11 mouse cellular contexts compared by ENCODE assay signal in the genomic region with DNA sequence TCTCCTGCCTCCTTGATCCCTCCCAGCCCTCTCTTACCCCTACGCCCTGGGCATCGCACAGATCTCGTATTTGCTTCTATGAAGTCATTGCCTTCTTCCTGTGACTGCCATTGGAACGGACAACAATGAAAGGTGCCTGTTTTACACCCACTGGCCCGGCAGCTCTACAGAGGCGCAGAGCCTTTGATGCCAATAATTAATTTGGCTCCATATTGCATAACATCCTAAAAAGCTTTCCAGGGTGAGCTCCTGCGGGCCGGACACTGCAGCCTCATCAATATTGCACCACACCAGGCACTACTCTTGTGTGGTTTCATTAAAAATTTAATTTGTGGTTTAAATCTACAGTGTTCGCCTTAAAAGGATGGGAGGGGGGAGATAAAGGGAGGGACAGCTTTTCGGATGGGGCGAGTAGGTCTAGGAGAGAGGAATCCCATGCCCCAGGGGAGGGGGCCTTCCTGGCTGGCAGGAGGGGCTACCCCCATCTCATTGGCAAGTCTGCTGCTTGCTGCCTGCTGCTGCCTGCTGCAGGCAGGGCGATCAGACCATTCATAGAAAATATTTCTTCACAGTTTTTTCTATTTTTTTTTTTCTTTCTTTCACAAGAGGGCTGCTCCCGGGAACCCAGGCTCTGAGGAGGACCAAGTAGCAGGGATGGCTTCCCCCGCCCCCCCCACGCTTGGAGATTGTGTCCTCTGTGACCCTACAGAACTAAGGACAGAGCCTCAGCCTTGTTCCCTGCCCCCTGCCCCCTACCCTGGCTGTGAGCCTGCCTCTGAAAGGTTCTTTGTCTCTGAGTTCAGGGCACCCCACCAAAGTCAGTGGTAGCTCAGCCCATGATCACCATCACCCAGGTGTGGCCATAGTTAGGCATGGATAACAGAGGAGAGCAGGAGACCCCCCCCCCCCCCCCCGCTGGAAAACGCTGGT. TPM values are rescaled to one million over a fixed set of nuclear protein-coding genes. Genes with fewer than 3 reads are reported as not detected.
DNase-seq lines count a peak whose midpoint lies in the region; ATAC-seq and TF ChIP-seq lines count a peak whose summit lies in the region.
"Had no signal": no experiment of that assay in that cellular context is flagged by ENCODE, and none has a peak within 500 bp of the region (broad histone marks: within the 10 kb centered on the region; RNA-seq: fewer than 3 reads in every experiment).

No protein-coding gene starts in this region.

- 0 out of 2 replicates have a peak overlapping the region, but pooled peaks have one; percentile 8 for H3K4me2 ChIP-seq in kidney, embryonic 14.5 days (replicated peaks; ENCODE audit: low read depth, low read length)
- H3K4me2 ChIP-seq in hindbrain, postnatal 0 days (ENCODE audit: low read depth, low read length), result 0 out of 2 replicates have a peak overlapping the region, but pooled peaks have one; percentile 18
- H3K4me2 ChIP-seq in neural tube, embryonic 13.5 days, result peak overlapping the region; percentile 30

- no peak for TF ChIP-seq CTCF in hindbrain, postnatal 0 days (IDR thresholded peaks at IDR 0.05; ENCODE audit: low read depth)

- H3K27ac ChIP-seq in kidney, embryonic 14.5 days (ENCODE audit: low read depth, low read length), result no peak overlapping the region
- H3K27ac ChIP-seq in forebrain, embryonic 10.5 days, result peak overlapping the region; percentile 89
- H3K27ac ChIP-seq in hindbrain, postnatal 0 days, result peak overlapping the region; percentile 51
- peak overlapping the region; percentile 94 for H3K27ac ChIP-seq in neural tube, embryonic 13.5 days (replicated peaks)

- H3K36me3 ChIP-seq in kidney, embryonic 14.5 days (ENCODE audit: control insufficient read depth, insufficient read depth, low read length), result no peaks in the 10 kb centered on the region
- no peaks in the 10 kb centered on the region for H3K36me3 ChIP-seq in forebrain, embryonic 10.5 days (replicated peaks)
- H3K36me3 ChIP-seq in hindbrain, postnatal 0 days (ENCODE audit: insufficient read depth, low read length), result no peaks in the 10 kb centered on the region
- H3K36me3 ChIP-seq in neural tube, embryonic 13.5 days, result no peaks in the 10 kb centered on the region

- no peak overlapping the region for H3K4me3 ChIP-seq in kidney, embryonic 14.5 days (ENCODE audit: low read length)
- peak overlapping the region; percentile 41 for H3K4me3 ChIP-seq in forebrain, embryonic 10.5 days
- no peak overlapping the region for H3K4me3 ChIP-seq in hindbrain, postnatal 0 days (ENCODE audit: low read length)
- no peak overlapping the region for H3K4me3 ChIP-seq in neural tube, embryonic 13.5 days

- WGBS in kidney, embryonic 14.5 days, result 28% methylated on average over 17 of the region's 17 CpGs
- 16% methylated on average over 17 of the region's 17 CpGs for WGBS in forebrain, embryonic 10.5 days
- WGBS in hindbrain, postnatal 0 days, result 13% methylated on average over 17 of the region's 17 CpGs
- 9% methylated on average over 15 of the region's 17 CpGs for WGBS in neural tube, embryonic 13.5 days

- ATAC-seq in kidney, embryonic 14.5 days (ENCODE audit: low FRiP score, low TSS enrichment), result 0 out of 2 replicates have a peak, but pooled peaks have one; percentile 47
- ATAC-seq in hindbrain, postnatal 0 days, result peak; percentile 52; the same call in 1 of the 2 replicates
- ATAC-seq in neural tube, embryonic 13.5 days (ENCODE audit: low read depth), result peak; percentile 29; the same call in 1 of the 2 replicates
- ATAC-seq: inflammation-experienced regulatory T-cells, adult 6 months had no signal

- H3K9me3 ChIP-seq in kidney, embryonic 14.5 days (ENCODE audit: control insufficient read depth, low read length), result no peaks in the 10 kb centered on the region
- H3K9me3 ChIP-seq in forebrain, embryonic 10.5 days, result no peaks in the 10 kb centered on the region
- H3K9me3 ChIP-seq in hindbrain, postnatal 0 days (ENCODE audit: low read length), result no peaks in the 10 kb centered on the region
- H3K9me3 ChIP-seq in neural tube, embryonic 13.5 days, result no peaks in the 10 kb centered on the region

- H3K27me3 ChIP-seq in kidney, embryonic 14.5 days (ENCODE audit: control insufficient read depth, insufficient read depth, low read length), result no peaks in the 10 kb centered on the region; the same call in 1 of the 2 replicates
- peaks cover 95% of the 10 kb centered on the region for H3K27me3 ChIP-seq in forebrain, embryonic 10.5 days (ENCODE audit: poor library complexity, severe bottlenecking)
- H3K27me3 ChIP-seq in hindbrain, postnatal 0 days (ENCODE audit: insufficient read depth, low read length), result no peaks in the 10 kb centered on the region
- H3K27me3 ChIP-seq in neural tube, embryonic 13.5 days, result peaks cover 14% of the 10 kb centered on the region

- H3K9ac ChIP-seq in kidney, embryonic 14.5 days (ENCODE audit: low read depth, low read length), result no peak overlapping the region
- H3K9ac ChIP-seq in hindbrain, postnatal 0 days (replicated peaks; ENCODE audit: low read length), result no peak overlapping the region
- peak overlapping the region; percentile 60 for H3K9ac ChIP-seq in neural tube, embryonic 13.5 days

- peaks cover 11% of the 10 kb centered on the region for H3K4me1 ChIP-seq in kidney, embryonic 14.5 days (ENCODE audit: control insufficient read depth, insufficient read depth, low read length)
- H3K4me1 ChIP-seq in forebrain, embryonic 10.5 days, result peaks cover 48% of the 10 kb centered on the region
- H3K4me1 ChIP-seq in hindbrain, postnatal 0 days (ENCODE audit: insufficient read depth, low read length), result peaks cover 20% of the 10 kb centered on the region
- H3K4me1 ChIP-seq in neural tube, embryonic 13.5 days (replicated peaks), result peaks cover 51% of the 10 kb centered on the region

- no peak for DNase-seq in kidney, postnatal 4 days
- no peak for DNase-seq in forebrain, embryonic 10.5 days (ENCODE audit: extremely low spot score, low spot score)
- DNase-seq in hindbrain, postnatal 0 days (ENCODE audit: low spot score), result no peak
- DNase-seq in right cerebral cortex, postnatal 36 days (ENCODE audit: low spot score in 2 of 2), result no peak
- no peak for DNase-seq in cerebellum, adult 9-10 months
- no peak for DNase-seq in yolk sac, embryonic 10.5 days (ENCODE audit: low spot score)
- DNase-seq: gastrocnemius, postnatal 36 days; right cerebral cortex, postnatal 4 days had no signal

RNA-seq across cellular contexts. Expression of gene Nptx1, which starts 10.7 kb away (rescaled TPM):
- 0.40 and 0.53 TPM in 2 replicates for polyA plus RNA-seq in kidney, embryonic 14.5 days (2014; fragmentation: Nextera tagmentation; extraction: Ambion mirVana)
- 1.4 and 1.7 TPM in 2 replicates for polyA plus RNA-seq in forebrain, embryonic 10.5 days (2016; fragmentation: Nextera tagmentation; extraction: Ambion mirVana)
- total RNA-seq in hindbrain, postnatal 0 days (2014; rRNA removed), result 27.0 and 29.0 TPM in 2 replicates
- polyA plus RNA-seq in hindbrain, postnatal 0 days (2015; fragmentation: Nextera tagmentation; extraction: Ambion mirVana), result 9.4 and 10.1 TPM in 2 replicates
- 15.3 and 18.8 TPM in 2 replicates for polyA plus RNA-seq in neural tube, embryonic 13.5 days (2015; fragmentation: Nextera tagmentation; extraction: Ambion mirVana)
- polyA plus RNA-seq: inflammation-experienced regulatory T-cells, adult 6 months had no signal

RNA-seq across cellular contexts. Expression of gene Rptor, which starts 44.5 kb away (rescaled TPM):
- polyA plus RNA-seq in kidney, embryonic 14.5 days (2014; fragmentation: Nextera tagmentation; extraction: Ambion mirVana), result 11.8 and 15.7 TPM in 2 replicates
- polyA plus RNA-seq in forebrain, embryonic 10.5 days (2016; fragmentation: Nextera tagmentation; extraction: Ambion mirVana), result 12.8 and 13.0 TPM in 2 replicates
- total RNA-seq in hindbrain, postnatal 0 days (2014; rRNA removed), result 60.8 and 69.0 TPM in 2 replicates
- polyA plus RNA-seq in hindbrain, postnatal 0 days (2015; fragmentation: Nextera tagmentation; extraction: Ambion mirVana), result 8.6 and 8.7 TPM in 2 replicates
- 9.6 and 11.1 TPM in 2 replicates for polyA plus RNA-seq in neural tube, embryonic 13.5 days (2015; fragmentation: Nextera tagmentation; extraction: Ambion mirVana)
